Mouse (Mus musculus): ENCODE data around the gene Adprh. TPM values are rescaled to one million over a fixed set of nuclear protein-coding genes. Genes with fewer than 3 reads are reported as not detected.
"Not testable (repeated sequence)": the region's sequence is repeated elsewhere in the genome, so short reads cannot be mapped to it uniquely, and the experiment has no call there.

Gene Adprh
- total RNA-seq, 2 experiments from 2014 or later: 60.9 to 61.6 TPM

GRCm38 (mm10) chr16:38450707-38451106, 1.8 kb downstream of the Adprh start:
- no peak for DNase-seq (ENCODE audit: extremely low spot score in 1 of 2, low spot score in 2 of 2)
- intact Hi-C loops (cut with DNase I): no loop called here
- H3K27ac ChIP-seq: no peak overlapping the region
- TF ChIP-seq CTCF (IDR thresholded peaks at IDR 0.05): no peak
- H3K4me3 ChIP-seq: no peak overlapping the region

- Histone ChIP-seq H3K4me3 (no peak overlapping the region), H3K27ac (no peak overlapping the region)
- no peak for DNase-seq (ENCODE audit: extremely low spot score in 1 of 2, low spot score in 2 of 2)
- intact Hi-C loops (cut with DNase I): no loop called here
- no peak for TF ChIP-seq CTCF (IDR thresholded peaks at IDR 0.05)
Observed at GRCm38 (mm10) chr16:38448458-38448857, 4.0 kb downstream of the Adprh start.

- Histone ChIP-seq H3K4me3 (no peak overlapping the region), H3K27ac (no peak overlapping the region)
- DNase-seq (ENCODE audit: extremely low spot score in 1 of 2, low spot score in 2 of 2): no peak
- TF ChIP-seq CTCF (IDR thresholded peaks at IDR 0.05): no peak
- intact Hi-C loops (cut with DNase I): no loop called here
Observed at GRCm38 (mm10) chr16:38447366-38447765, 5.1 kb downstream of the Adprh start.

GRCm38 (mm10) chr16:38446141-38446540, 6.4 kb downstream of the Adprh start:
- H3K4me3 ChIP-seq; H3K27ac ChIP-seq; intact Hi-C loops (cut with DNase I); DNase-seq (ENCODE audit: extremely low spot score in 1 of 2, low spot score in 2 of 2): not testable (repeated sequence)

- TF ChIP-seq CTCF (IDR thresholded peaks at IDR 0.05): no peak
Observed at GRCm38 (mm10) chr16:38445576-38445975, 6.9 kb downstream of the Adprh start.

GRCm38 (mm10) chr16:38445046-38445445, 7.5 kb downstream of the Adprh start:
- DNase-seq (ENCODE audit: extremely low spot score in 1 of 2, low spot score in 2 of 2): no peak
- intact Hi-C loops (cut with DNase I): no loop called here
- H3K27ac ChIP-seq: no peak overlapping the region
- TF ChIP-seq CTCF (IDR thresholded peaks at IDR 0.05): no peak
- H3K4me3 ChIP-seq: no peak overlapping the region

More at GRCm38 (mm10) chr16:38445576-38445975, 6.9 kb downstream of the Adprh start:
- Histone ChIP-seq H3K4me3 (no peak overlapping the region), H3K27ac (no peak overlapping the region)
- DNase-seq (ENCODE audit: extremely low spot score in 1 of 2, low spot score in 2 of 2): no peak
- intact Hi-C loops (cut with DNase I): no loop called here

GRCm38 (mm10) chr16:38443721-38444464, 8.6 kb downstream of the Adprh start:
- Histone ChIP-seq H3K27ac (no peak overlapping the region), H3K4me3 (no peak overlapping the region)
- DNase-seq (ENCODE audit: extremely low spot score in 1 of 2, low spot score in 2 of 2): no peak
- TF ChIP-seq CTCF (IDR thresholded peaks at IDR 0.05): no peak
- intact Hi-C loops (cut with DNase I): no loop called here

GRCm38 (mm10) chr16:38442216-38442615, 10.3 kb downstream of the Adprh start:
- no peak overlapping the region for H3K27ac ChIP-seq
- DNase-seq (ENCODE audit: extremely low spot score in 1 of 2, low spot score in 2 of 2): no peak
- TF ChIP-seq CTCF (IDR thresholded peaks at IDR 0.05): no peak
- H3K4me3 ChIP-seq: no peak overlapping the region
- intact Hi-C loops (cut with DNase I): no loop called here

- no peak for TF ChIP-seq CTCF (IDR thresholded peaks at IDR 0.05)
- intact Hi-C loops (cut with DNase I): no loop called here
Observed at GRCm38 (mm10) chr16:38441611-38442010, 10.9 kb downstream of the Adprh start.

GRCm38 (mm10) chr16:38440403-38440802, 12.1 kb downstream of the Adprh start:
- TF ChIP-seq CTCF (IDR thresholded peaks at IDR 0.05): no peak
- no peak for DNase-seq (ENCODE audit: extremely low spot score in 1 of 2, low spot score in 2 of 2)
- intact Hi-C loops (cut with DNase I): no loop called here
- H3K27ac ChIP-seq: no peak overlapping the region
- H3K4me3 ChIP-seq: no peak overlapping the region

More at GRCm38 (mm10) chr16:38441611-38442010, 10.9 kb downstream of the Adprh start:
- H3K4me3 ChIP-seq: no peak overlapping the region
- no peak for DNase-seq (ENCODE audit: extremely low spot score in 1 of 2, low spot score in 2 of 2)
- no peak overlapping the region for H3K27ac ChIP-seq

- no peak for DNase-seq (ENCODE audit: extremely low spot score in 1 of 2, low spot score in 2 of 2)
- Histone ChIP-seq H3K4me3 (no peak overlapping the region), H3K27ac (no peak overlapping the region)
- intact Hi-C loops (cut with DNase I): no loop called here
- no peak for TF ChIP-seq CTCF (IDR thresholded peaks at IDR 0.05)
Observed at GRCm38 (mm10) chr16:38439190-38439589, 13.3 kb downstream of the Adprh start.

GRCm38 (mm10) chr16:38434295-38434795, 18.2 kb downstream of the Adprh start:
- no peak for DNase-seq (ENCODE audit: extremely low spot score in 1 of 2, low spot score in 2 of 2)
- TF ChIP-seq CTCF (IDR thresholded peaks at IDR 0.05): no peak
- Histone ChIP-seq H3K27ac (no peak overlapping the region), H3K4me3 (no peak overlapping the region)
- intact Hi-C loops (cut with DNase I): no loop called here

GRCm38 (mm10) chr16:38433514-38433913, 19.0 kb downstream of the Adprh start:
- Histone ChIP-seq H3K27ac (no peak overlapping the region), H3K4me3 (no peak overlapping the region)
- no peak for TF ChIP-seq CTCF (IDR thresholded peaks at IDR 0.05)
- intact Hi-C loops (cut with DNase I): no loop called here
- DNase-seq (ENCODE audit: extremely low spot score in 1 of 2, low spot score in 2 of 2): no peak
